Mouse (Mus musculus) midbrain, embryonic 15.5 days (tissue): ENCODE measurements around the gene Cbx4. TPM values are rescaled to one million over a fixed set of nuclear protein-coding genes. Genes with fewer than 3 reads are reported as not detected.

Experiments
- ATAC-seq: fragments of 200-750 bp; cut with Nextera tagmentation; replicated peaks from 2 replicates; pipeline ENCODE4 v1.8.0; 2017; ENCODE audit warnings: moderate TSS enrichment
- H3K27ac ChIP-seq: fragments of 300-500 bp; sonication (generic); 2 replicates; pipeline ENCODE4 v1.5.1; 2015; ENCODE audit warnings: mild to moderate bottlenecking, inconsistent platforms
- H3K27me3 ChIP-seq: fragments of 300-500 bp; sonication (generic); replicated peaks from 2 replicates; pipeline ENCODE4 v1.6.1; 2015; ENCODE audit warnings: inconsistent platforms
- H3K36me3 ChIP-seq: fragments of 300-500 bp; sonication (generic); replicated peaks from 2 replicates; pipeline ENCODE4 v1.6.1; 2015; ENCODE audit warnings: inconsistent platforms
- H3K4me1 ChIP-seq: fragments of 300-500 bp; sonication (generic); 2 replicates; pipeline ENCODE4 v1.6.1; 2015; ENCODE audit warnings: inconsistent platforms
- H3K4me2 ChIP-seq: fragments of 300-500 bp; sonication (generic); 2 replicates; pipeline ENCODE4 v1.6.1; 2015; ENCODE audit warnings: inconsistent platforms, mild to moderate bottlenecking, moderate library complexity
- H3K4me3 ChIP-seq: fragments of 300-500 bp; sonication (generic); 2 replicates; pipeline ENCODE4 v1.5.1; 2015; ENCODE audit warnings: mild to moderate bottlenecking, inconsistent platforms
- H3K9ac ChIP-seq: fragments of 300-500 bp; sonication (generic); 2 replicates; pipeline ENCODE4 v1.6.1; 2015; ENCODE audit warnings: mild to moderate bottlenecking, inconsistent platforms
- H3K9me3 ChIP-seq: fragments of 300-500 bp; sonication (generic); 2 replicates; pipeline ENCODE4 v1.6.1; 2016; ENCODE audit warnings: inconsistent platforms
- WGBS: fragments of 180-500 bp; shearing (Covaris S2); methylation state at CpG from one replicate; pipeline ENCODE4 v1.1.7; 2015; ENCODE audit warnings: mixed read lengths; 5-methylcytosine and 5-hydroxymethylcytosine counted together
- polyA plus RNA-seq: library from polyadenylated mRNA; unstranded; fragments of >200 nt; fragmentation: Nextera tagmentation; extraction: Ambion mirVana; gene quantifications from 2 replicates; pipeline ENCODE4 v1.2.1, GENCODE M21; 2015

Cbx4 gene
- 23.7 and 24.7 TPM in 2 replicates for polyA plus RNA-seq

DNA sequence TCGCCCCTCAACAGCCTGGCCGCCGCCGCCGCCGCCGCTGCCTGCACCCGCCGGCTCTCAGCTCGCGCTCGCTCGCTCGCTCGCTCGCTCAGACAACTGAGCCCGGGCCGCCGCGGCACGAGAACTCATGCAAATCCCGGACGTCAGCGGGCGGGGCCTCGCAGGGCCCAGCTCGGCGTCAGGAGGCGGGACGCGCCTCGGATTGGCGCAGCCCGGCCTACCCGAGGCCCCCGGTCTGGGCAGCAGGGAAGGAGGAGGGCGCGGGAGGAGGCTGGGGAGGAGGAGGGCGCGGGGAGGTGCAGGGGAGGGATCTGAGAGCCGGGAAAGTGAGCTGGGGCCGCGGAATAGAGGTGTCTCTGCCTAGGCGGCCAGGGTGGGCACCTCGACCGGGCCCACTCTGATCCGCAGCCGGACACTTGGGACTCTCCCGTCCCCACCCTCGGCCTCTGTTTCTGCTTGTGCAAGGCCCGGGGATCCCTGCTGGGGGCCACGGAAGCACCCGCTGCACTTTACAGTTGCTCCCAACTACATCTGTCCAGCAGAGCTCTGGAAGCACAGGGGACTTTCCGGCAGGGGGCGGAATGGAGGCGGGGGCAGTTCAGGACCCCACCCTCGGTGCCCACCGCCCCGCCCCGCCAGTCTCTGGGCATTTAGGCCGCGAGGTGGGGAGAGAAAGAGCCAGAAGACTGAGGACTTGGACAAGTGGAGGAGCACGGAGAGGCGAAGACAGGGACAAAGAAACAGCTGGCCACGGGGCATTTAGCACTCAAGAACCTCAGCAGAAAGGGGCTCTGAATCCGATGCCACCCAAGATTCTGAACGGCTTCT lies at the start of gene Cbx4:
Gene Cbx4, minus strand, starts transcription at position 78 of the 828 bp plus-strand sequence.
- Histone ChIP-seq H3K4me1 (peaks cover 77% of the 10 kb centered on the region), H3K27ac (peak within 1 kb of the TSS; percentile 100), H3K4me3 (peak within 1 kb of the TSS; percentile 69), H3K4me2 (peak within 1 kb of the TSS; percentile 94), H3K27me3 (peaks cover 37% of the 10 kb centered on the region), H3K9ac (peak within 1 kb of the TSS; percentile 97), H3K36me3 (peaks cover 3% of the 10 kb centered on the region; the same call in 1 of the 2 replicates), H3K9me3 (no peaks in the 10 kb centered on the region)
- peak; percentile 88 for ATAC-seq
- WGBS, result under 1% methylated on average over 65 of the region's 67 CpGs

DNA sequence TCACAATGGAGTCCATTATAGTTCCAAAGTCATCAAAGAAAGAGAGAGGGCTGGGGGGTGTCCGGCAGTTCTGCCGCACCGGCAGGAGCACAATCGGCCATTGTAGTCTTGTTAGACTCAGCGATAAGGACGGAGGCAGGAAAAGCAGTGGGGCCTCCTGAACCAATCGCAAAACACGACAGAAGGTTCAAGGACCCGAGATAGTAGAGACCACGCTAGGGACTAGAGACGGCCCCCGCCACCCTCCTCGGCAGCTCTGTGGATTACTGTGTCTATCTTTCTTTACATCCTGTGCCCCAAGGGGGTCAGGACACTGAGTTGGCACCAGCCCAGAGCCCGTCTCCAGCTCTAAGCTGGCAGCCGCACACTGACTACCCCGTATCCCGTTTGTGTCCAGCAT lies 48.6 kb upstream of the Cbx4 start:
- no peak for ATAC-seq
- no peak overlapping the region for H3K9ac ChIP-seq
- peaks cover 19% of the 10 kb centered on the region for H3K4me1 ChIP-seq
- H3K27ac ChIP-seq, result 0 out of 2 replicates have a peak overlapping the region, but pooled peaks have one; percentile 17
- H3K27me3 ChIP-seq, result no peaks in the 10 kb centered on the region
- H3K4me2 ChIP-seq, result no peak overlapping the region
- WGBS, result 16% methylated on average over 17 of the region's 17 CpGs
- H3K4me3 ChIP-seq, result no peak overlapping the region
- no peaks in the 10 kb centered on the region for H3K9me3 ChIP-seq
- H3K36me3 ChIP-seq, result no peaks in the 10 kb centered on the region

DNA sequence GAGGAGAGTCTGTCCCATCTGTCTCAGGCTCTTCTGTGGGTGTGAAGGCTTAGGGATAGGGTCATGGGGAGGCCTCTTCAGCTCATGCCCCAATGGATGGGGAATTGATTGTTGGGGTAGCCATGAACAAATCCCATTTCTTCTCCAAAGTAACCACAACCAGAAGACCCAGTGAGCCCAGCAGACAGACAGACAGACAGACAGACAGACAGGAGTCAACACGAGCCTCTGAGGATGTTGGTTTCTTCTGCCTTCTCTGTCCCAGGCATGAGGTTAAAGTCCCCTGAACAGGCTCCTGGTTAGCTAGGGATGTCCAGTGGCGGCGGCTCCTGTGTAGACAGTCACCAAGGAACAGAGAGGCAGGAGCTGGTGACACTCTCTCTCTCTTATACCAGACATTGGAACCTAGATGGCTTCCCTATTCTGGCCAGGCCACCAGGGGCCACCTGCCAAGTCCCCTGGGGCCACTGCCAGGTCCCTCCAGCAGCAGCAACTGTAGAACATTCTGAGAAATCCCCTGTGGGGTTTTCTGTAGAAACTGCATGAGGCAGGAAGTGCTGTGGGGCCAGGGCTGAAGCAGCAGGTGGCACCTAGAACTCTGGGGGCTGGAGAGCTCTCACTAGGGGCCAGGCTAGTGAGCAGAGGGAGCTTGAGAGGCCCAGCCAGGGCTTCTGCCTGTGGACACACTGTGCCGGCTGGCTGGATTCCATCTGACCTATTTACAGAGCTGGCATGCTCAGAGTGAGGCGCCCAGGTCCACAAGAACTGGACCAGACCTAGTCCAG lies 47.6 kb upstream of the Cbx4 start:
- H3K27me3 ChIP-seq, result no peaks in the 10 kb centered on the region
- ATAC-seq, result no peak
- H3K4me3 ChIP-seq, result no peak overlapping the region
- no peak overlapping the region for H3K4me2 ChIP-seq
- H3K27ac ChIP-seq, result no peak overlapping the region
- H3K4me1 ChIP-seq, result peaks cover 28% of the 10 kb centered on the region
- 74% methylated on average over 5 of the region's 5 CpGs for WGBS
- H3K36me3 ChIP-seq, result no peaks in the 10 kb centered on the region
- no peaks in the 10 kb centered on the region for H3K9me3 ChIP-seq
- no peak overlapping the region for H3K9ac ChIP-seq

DNA sequence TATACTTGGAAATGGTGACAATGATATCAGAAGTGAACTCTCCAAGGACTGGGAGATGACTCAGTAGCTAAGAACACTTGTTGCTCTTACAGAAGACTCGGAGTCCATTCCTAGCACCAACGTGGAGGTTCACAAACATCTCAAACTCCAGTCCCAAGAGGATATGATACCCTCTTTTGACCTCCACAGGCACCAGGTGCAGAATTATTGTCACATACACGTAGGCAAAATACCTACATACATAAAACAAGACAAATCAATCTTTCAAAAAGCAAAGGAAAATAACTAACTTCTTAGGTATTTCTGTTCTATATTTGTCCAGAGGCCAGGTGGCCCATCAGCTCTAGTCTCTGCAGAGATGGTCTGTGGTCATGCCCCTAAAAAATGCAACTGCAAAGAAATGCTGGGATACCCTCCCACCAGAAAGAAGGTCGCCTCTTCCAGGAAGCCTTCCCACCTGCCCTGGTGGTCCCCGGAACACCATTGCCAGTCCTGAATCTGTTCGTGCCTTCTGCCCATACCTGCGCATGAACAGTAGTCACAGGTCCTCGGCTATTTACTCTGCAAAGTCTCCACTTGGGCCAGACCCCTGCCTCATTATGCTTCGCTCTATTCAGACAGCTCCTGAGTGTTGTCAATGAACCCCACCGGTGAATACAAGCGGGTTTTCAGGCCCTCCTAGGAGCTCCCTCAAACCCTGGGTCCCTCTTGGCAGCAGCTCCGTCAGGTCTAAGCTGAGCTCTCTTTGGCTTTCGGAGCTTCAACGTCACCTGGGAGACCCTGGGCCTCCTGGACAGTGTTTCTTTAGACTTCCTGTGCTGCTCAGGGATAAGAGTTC lies 46.4 kb upstream of the Cbx4 start:
- H3K4me1 ChIP-seq, result peaks cover 39% of the 10 kb centered on the region
- no peaks in the 10 kb centered on the region for H3K36me3 ChIP-seq
- WGBS, result 80% methylated on average over 14 of the region's 14 CpGs
- no peaks in the 10 kb centered on the region for H3K9me3 ChIP-seq
- no peak overlapping the region for H3K9ac ChIP-seq
- H3K27ac ChIP-seq, result no peak overlapping the region
- no peak overlapping the region for H3K4me3 ChIP-seq
- H3K27me3 ChIP-seq, result no peaks in the 10 kb centered on the region
- no peak overlapping the region for H3K4me2 ChIP-seq
- ATAC-seq, result no peak

DNA sequence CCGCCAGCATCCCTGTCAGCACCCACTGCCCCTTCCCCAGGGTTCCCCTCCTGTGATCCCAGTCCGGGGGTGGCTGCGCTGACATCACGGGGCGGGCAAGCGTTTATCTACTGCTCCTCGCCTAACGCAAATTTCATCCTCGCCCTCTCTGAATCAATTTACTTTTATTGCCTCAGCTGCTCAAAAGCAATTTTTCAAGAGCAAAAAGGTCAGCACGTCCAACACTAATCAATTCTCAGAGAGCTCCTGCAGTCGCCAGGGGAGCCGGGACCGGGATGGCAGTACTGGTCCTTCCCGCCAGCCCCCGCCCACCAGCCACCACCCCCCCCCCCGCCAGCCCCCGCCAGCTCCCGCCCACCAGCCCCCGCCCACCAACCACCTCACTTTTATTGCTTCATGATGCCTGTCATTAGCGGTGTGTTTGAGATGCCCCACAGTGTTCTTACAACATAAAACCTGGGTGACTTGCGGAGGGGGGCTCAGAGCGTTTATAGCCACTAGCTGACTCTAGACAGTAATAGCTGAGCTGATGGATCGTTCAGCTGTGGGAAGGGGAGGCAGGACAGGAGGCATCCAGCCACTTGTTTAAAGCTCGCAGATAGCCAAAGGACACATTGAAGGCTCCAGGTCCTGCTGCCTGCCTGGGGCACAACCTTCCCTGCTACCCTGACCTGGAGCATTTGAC lies 44.2 kb upstream of the Cbx4 start:
- 0 out of 2 replicates have a peak overlapping the region, but pooled peaks have one; percentile 24 for H3K9ac ChIP-seq
- 19% methylated on average over 22 of the region's 24 CpGs for WGBS
- no peak; the same call in 1 of the 2 replicates for ATAC-seq

DNA sequence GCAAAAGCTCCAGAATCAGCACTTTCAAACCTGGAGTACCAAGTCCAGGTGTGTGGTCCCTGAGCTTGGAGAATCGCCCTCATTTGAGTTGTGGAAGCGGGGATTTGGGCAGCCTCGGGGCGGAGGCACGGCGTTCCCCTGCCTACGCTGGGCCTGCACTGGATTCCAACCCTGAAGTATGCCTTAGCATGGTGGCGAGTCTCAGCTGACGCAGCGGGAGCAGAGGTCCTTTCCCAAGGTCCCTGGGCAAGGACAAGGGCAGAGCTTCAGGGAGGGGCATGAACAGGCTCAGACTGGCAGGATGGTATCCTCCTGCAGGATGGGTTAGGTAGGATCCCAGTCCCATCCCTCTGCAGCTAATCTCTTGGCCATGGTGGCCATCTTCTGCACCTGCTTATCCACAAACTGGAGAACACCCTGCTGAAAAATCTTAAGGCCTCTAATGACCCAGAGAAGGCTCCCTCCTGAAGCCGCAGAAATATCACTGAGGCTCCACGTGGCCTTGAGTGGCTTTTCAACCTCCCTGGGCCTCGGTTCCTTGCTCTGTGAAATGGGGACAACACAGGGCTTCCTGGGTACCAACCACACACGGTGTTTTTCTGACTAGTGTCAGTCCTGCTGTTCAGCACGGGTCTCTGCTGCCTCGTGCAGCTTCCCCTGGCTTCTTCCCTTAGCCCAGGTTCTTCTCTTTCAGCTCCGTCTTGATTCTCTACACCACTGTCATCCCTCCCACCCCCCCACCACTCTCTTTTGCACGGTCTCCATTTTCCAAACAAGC lies 43.4 kb upstream of the Cbx4 start:
- Histone ChIP-seq H3K36me3 (no peaks in the 10 kb centered on the region), H3K4me1 (peaks cover 46% of the 10 kb centered on the region), H3K27ac (peak overlapping the region; percentile 32; the same call in 1 of the 2 replicates), H3K9ac (0 out of 2 replicates have a peak overlapping the region, but pooled peaks have one; percentile 24), H3K9me3 (no peaks in the 10 kb centered on the region), H3K4me2 (peak overlapping the region; percentile 44), H3K27me3 (no peaks in the 10 kb centered on the region), H3K4me3 (peak overlapping the region; percentile 21)
- no peak; the same call in 1 of the 2 replicates for ATAC-seq
- 51% methylated on average over 18 of the region's 18 CpGs for whole genome bisulfite sequencing

More for the DNA sequence above, 44.2 kb upstream of the Cbx4 start:
- Histone ChIP-seq H3K27me3 (no peaks in the 10 kb centered on the region), H3K9me3 (no peaks in the 10 kb centered on the region), H3K4me2 (peak overlapping the region; percentile 44), H3K4me1 (peaks cover 52% of the 10 kb centered on the region), H3K27ac (peak overlapping the region; percentile 43; the same call in 1 of the 2 replicates), H3K4me3 (peak overlapping the region; percentile 21), H3K36me3 (no peaks in the 10 kb centered on the region)

DNA sequence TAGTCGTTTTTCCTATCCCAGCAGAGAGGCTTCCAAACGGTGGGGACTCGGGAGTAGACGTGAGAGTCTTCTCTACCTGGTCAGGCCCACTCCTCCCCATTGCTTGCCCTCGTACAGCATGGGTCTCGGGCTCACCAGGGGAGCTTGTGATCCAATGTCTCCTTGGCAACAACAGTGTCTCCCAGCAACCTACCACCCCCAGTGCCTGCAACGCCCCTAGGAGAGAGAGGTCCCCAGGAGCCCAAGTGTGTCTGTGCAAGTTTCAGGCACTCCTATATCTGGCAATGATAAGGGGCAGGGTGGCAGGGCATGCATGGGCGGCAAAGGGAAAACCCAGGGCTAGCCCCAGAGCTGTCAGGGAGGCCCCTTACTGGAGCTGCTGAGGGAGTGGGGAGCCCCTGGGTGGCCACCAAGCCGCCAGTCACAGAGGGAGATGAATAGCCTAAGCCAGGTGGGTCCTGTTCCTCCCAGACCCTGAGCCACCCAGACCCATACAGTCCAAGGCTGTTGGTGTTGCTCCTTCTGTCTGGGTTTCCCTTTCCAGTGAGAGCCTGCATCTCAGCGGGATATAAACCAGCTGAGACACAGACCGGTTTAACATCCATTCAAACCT lies 42.8 kb upstream of the Cbx4 start:
- 33% methylated on average over 11 of the region's 11 CpGs for WGBS
- H3K9me3 ChIP-seq, result no peaks in the 10 kb centered on the region
- peaks cover 43% of the 10 kb centered on the region for H3K4me1 ChIP-seq
- no peak overlapping the region for H3K4me2 ChIP-seq
- H3K27me3 ChIP-seq, result no peaks in the 10 kb centered on the region
- H3K9ac ChIP-seq, result no peak overlapping the region
- H3K27ac ChIP-seq, result no peak overlapping the region
- no peaks in the 10 kb centered on the region for H3K36me3 ChIP-seq
- ATAC-seq, result no peak
- H3K4me3 ChIP-seq, result no peak overlapping the region

DNA sequence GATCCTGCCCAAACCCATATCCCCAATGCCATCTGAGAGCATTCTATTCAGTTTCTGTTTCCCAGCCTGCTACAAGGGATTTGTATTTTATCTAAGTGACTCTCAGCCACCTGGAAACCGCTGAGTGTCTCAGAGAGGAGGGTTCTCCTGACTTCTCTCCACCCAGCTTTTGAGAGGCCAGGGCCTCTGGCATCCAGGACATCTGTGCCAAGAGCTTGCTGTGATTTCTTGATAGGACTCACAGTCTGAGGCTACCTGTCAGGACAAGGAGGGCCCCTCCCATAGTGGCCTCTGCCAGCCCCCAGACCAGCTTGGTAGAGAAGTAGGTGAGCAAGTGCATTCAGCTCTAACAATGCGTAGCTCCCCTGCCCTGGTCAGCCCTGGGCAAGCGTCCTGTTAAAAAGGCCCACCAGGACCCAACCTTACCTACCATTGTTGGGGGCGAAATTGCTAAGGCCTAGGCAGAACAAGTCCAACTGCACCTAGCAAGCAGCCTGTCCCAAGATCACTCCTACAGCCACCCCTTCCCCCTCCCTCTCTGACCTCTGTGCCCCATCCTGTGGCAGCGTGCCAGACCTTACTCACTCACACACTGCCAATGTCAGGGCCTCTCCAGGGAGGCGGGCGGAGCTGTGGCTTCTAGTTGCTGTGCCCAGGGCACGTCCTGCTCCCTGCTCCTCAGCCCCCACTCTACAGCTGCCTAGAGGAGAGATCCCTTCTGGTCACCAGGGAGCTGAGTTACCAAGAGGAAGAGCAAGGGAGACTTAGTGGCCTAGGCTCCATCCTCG lies 41.9 kb upstream of the Cbx4 start:
- H3K27ac ChIP-seq, result no peak overlapping the region
- peaks cover 43% of the 10 kb centered on the region for H3K4me1 ChIP-seq
- WGBS, result 58% methylated on average over 9 of the region's 9 CpGs
- H3K36me3 ChIP-seq, result no peaks in the 10 kb centered on the region
- H3K27me3 ChIP-seq, result no peaks in the 10 kb centered on the region
- H3K9ac ChIP-seq, result no peak overlapping the region
- no peaks in the 10 kb centered on the region for H3K9me3 ChIP-seq
- 0 out of 2 replicates have a peak, but pooled peaks have one; percentile 37 for ATAC-seq
- no peak overlapping the region for H3K4me3 ChIP-seq
- H3K4me2 ChIP-seq, result no peak overlapping the region

DNA sequence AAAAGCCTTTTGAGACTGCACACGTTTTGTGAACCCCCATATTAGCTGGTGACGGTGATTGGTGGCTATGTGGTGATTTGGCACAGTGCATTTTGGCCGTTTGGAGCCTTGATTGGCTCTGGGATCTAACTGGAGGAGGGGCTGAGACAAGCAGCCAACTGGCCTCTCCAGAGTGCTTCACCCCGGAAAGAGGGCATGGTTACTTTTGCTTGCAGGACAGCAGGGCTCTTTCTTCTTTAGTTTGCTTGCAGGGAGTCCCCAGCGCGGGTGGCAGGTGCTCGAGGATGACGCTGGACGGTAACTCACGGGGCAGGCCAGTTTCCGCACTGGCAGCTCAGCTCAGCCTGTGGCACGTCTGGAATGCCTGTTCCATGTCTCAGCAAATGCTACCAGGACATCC lies 41.1 kb upstream of the Cbx4 start:
- Histone ChIP-seq H3K4me3 (no peak overlapping the region), H3K9me3 (no peaks in the 10 kb centered on the region), H3K27me3 (no peaks in the 10 kb centered on the region), H3K36me3 (no peaks in the 10 kb centered on the region), H3K27ac (0 out of 2 replicates have a peak overlapping the region, but pooled peaks have one; percentile 18), H3K9ac (no peak overlapping the region), H3K4me2 (no peak overlapping the region), H3K4me1 (peaks cover 43% of the 10 kb centered on the region)
- no peak for ATAC-seq
- 26% methylated on average over 12 of the region's 12 CpGs for WGBS
